Mouse (Mus musculus): ENCODE measurements at regions not wholly inside any gene's neighbourhood (a gene's known extent, or its start where the extent isn't known, plus 50 kb on each side); places are given as distances from the start of the nearest gene placed in this dataset.

DNA sequence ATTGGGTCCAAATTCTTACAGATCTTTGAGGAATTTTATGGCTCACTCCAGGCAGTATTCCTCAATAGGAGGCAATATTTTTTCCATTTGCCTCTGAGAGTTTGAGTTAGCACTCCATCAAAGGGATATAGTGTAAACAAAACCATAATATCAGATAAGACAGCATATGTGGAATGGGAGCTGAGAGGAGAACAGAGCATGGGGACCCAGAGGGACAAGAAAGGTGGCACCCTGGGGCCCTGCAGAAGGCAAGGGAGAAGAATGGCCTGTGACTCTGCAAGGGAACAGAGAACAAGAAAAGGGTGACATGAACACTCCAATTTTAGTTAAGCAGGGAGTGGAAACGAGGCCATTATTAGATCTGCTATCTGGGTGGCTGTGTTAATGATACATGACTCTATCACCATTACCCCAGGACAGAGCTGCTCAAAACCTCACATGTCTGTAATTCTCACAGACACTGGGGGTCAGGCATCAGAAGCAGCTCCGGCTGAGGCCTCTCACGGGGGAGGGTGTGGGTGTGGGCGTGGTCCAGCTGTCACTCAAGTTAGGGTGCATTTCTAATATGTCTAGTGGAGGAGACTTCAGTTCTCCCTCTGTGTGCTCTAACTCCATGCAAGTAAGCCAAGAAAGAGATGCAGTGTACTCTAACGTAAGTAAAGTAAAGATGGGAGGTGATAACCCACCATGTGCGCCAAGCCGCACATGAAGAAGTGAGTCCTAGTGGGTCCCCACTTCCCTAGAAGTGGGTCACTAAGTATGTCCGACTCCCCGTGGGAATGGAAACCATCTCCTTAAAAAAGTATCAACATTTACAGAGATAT is 88.4 kb downstream of the Cd24a start:
- TF ChIP-seq CTCF (IDR thresholded peaks at IDR 0.05; ENCODE audit: low read depth, low read length) (no peak), POLR2A (IDR thresholded peaks at IDR 0.05; ENCODE audit: extremely low read depth, insufficient read depth, low read length) (no peak)
